Mouse (Mus musculus) intestine, postnatal 0 days (tissue): ENCODE measurements around the gene Plxdc2. TPM values are rescaled to one million over a fixed set of nuclear protein-coding genes. Genes with fewer than 3 reads are reported as not detected.

ENCODE experiments used
- ATAC-seq: fragments of 200-750 bp; cut with Nextera tagmentation; 2 replicates; pipeline ENCODE4 v1.8.0; 2017; ENCODE audit warnings: mild to moderate bottlenecking, moderate TSS enrichment, moderate library complexity
- H3K27ac ChIP-seq: fragments of 300-500 bp; sonication (generic); 2 replicates; pipeline ENCODE4 v1.5.1; 2014; ENCODE audit warnings: mild to moderate bottlenecking, low read depth, low read length, moderate library complexity
- H3K27me3 ChIP-seq: fragments of 300-500 bp; sonication (generic); replicated peaks from 2 replicates; pipeline ENCODE4 v1.6.1; 2014; ENCODE audit warnings: low read length, mixed read lengths; ENCODE audit not compliant: control insufficient read depth, insufficient read depth
- H3K36me3 ChIP-seq: fragments of 300-500 bp; sonication (generic); 2 replicates; pipeline ENCODE4 v1.6.1; 2014; ENCODE audit warnings: mild to moderate bottlenecking, moderate library complexity; ENCODE audit not compliant: control insufficient read depth, insufficient read depth
- H3K4me1 ChIP-seq: fragments of 300-500 bp; sonication (generic); replicated peaks from 2 replicates; pipeline ENCODE4 v1.6.1; 2014; ENCODE audit warnings: antibody characterized with exemption, low read length, mixed read lengths; ENCODE audit not compliant: control insufficient read depth, insufficient read depth
- H3K4me2 ChIP-seq: fragments of 300-500 bp; sonication (generic); replicated peaks from 2 replicates; pipeline ENCODE4 v1.6.1; 2014; ENCODE audit warnings: low read depth, mild to moderate bottlenecking, moderate library complexity
- H3K4me3 ChIP-seq: fragments of 300-500 bp; sonication (generic); 2 replicates; pipeline ENCODE4 v1.5.1; 2014; ENCODE audit warnings: low read depth, low read length
- H3K9ac ChIP-seq: fragments of 300-500 bp; sonication (generic); 2 replicates; pipeline ENCODE4 v1.6.1; 2014; ENCODE audit warnings: mild to moderate bottlenecking, low read depth, low read length
- H3K9me3 ChIP-seq: fragments of 300-500 bp; sonication (generic); 2 replicates; pipeline ENCODE4 v1.6.1; 2016; ENCODE audit warnings: mixed run types; ENCODE audit not compliant: control insufficient read depth
- CTCF ChIP-seq: sonication (generic); IDR thresholded peaks from 2 replicates; pipeline ENCODE4 v1.5.1; 2016; ENCODE audit warnings: low read depth, mild to moderate bottlenecking, control low read depth, antibody characterized with exemption, moderate library complexity
- WGBS: fragments of 180-500 bp; shearing (Covaris S2); extraction: QIAGEN DNeasy Blood & Tissue Kit; methylation state at CpG from one replicate; pipeline ENCODE4 v1.1.7; 2014; 5-methylcytosine and 5-hydroxymethylcytosine counted together
- polyA plus RNA-seq: library from polyadenylated mRNA; unstranded; fragments of >200 nt; fragmentation: Nextera tagmentation; extraction: Ambion mirVana; gene quantifications from 2 replicates; pipeline ENCODE4 v1.2.1, GENCODE M21; 2015

Plxdc2 gene
- polyA plus RNA-seq, 1 experiment from 2014 or later: 4.2 TPM

GRCm38 (mm10) chr2:16576566-16576965 is 220.5 kb downstream of the Plxdc2 start:
- H3K36me3 ChIP-seq: no peaks in the 10 kb centered on the region
- no peak overlapping the region for H3K4me3 ChIP-seq
- no peak overlapping the region for H3K27ac ChIP-seq
- no peak for TF ChIP-seq CTCF
- H3K9me3 ChIP-seq: no peaks in the 10 kb centered on the region
- no peak overlapping the region for H3K4me2 ChIP-seq
- no peak overlapping the region for H3K9ac ChIP-seq
- H3K4me1 ChIP-seq: no peaks in the 10 kb centered on the region
- H3K27me3 ChIP-seq: no peaks in the 10 kb centered on the region
- ATAC-seq: no peak

- 58% methylated on average over 1 of the region's 1 CpGs for WGBS
- TF ChIP-seq CTCF: no peak
These were observed 222.0 kb downstream of the Plxdc2 start for GRCm38 (mm10) chr2:16578153-16578552.

GRCm38 (mm10) chr2:16588546-16588945 is 232.4 kb downstream of the Plxdc2 start:
- Histone ChIP-seq H3K4me2 (no peak overlapping the region), H3K4me3 (no peak overlapping the region), H3K9me3 (no peaks in the 10 kb centered on the region), H3K27ac (no peak overlapping the region), H3K9ac (no peak overlapping the region), H3K4me1 (no peaks in the 10 kb centered on the region), H3K27me3 (no peaks in the 10 kb centered on the region), H3K36me3 (no peaks in the 10 kb centered on the region)
- ATAC-seq: no peak
- no peak for TF ChIP-seq CTCF

More at GRCm38 (mm10) chr2:16578153-16578552, 222.0 kb downstream of the Plxdc2 start:
- H3K4me1 ChIP-seq: no peaks in the 10 kb centered on the region
- H3K27me3 ChIP-seq: no peaks in the 10 kb centered on the region
- ATAC-seq: no peak
- no peak overlapping the region for H3K9ac ChIP-seq
- no peaks in the 10 kb centered on the region for H3K36me3 ChIP-seq
- no peaks in the 10 kb centered on the region for H3K9me3 ChIP-seq
- no peak overlapping the region for H3K4me3 ChIP-seq
- no peak overlapping the region for H3K27ac ChIP-seq
- no peak overlapping the region for H3K4me2 ChIP-seq

- Histone ChIP-seq H3K4me3 (no peak overlapping the region), H3K27me3 (no peaks in the 10 kb centered on the region), H3K27ac (no peak overlapping the region), H3K36me3 (no peaks in the 10 kb centered on the region), H3K4me2 (no peak overlapping the region), H3K9me3 (no peaks in the 10 kb centered on the region), H3K4me1 (no peaks in the 10 kb centered on the region), H3K9ac (no peak overlapping the region)
- 41% methylated on average over 1 of the region's 1 CpGs for WGBS
- ATAC-seq: no peak
- no peak for TF ChIP-seq CTCF
These were observed 239.3 kb downstream of the Plxdc2 start for GRCm38 (mm10) chr2:16595451-16595850.

- 49% methylated on average over 3 of the region's 3 CpGs for WGBS
- Histone ChIP-seq H3K27ac (no peak overlapping the region), H3K4me1 (no peaks in the 10 kb centered on the region), H3K36me3 (no peaks in the 10 kb centered on the region), H3K27me3 (no peaks in the 10 kb centered on the region), H3K9ac (no peak overlapping the region), H3K9me3 (no peaks in the 10 kb centered on the region), H3K4me3 (no peak overlapping the region), H3K4me2 (no peak overlapping the region)
- TF ChIP-seq CTCF: no peak
- ATAC-seq: no peak
These were observed 242.1 kb downstream of the Plxdc2 start for GRCm38 (mm10) chr2:16598231-16598630.

- Histone ChIP-seq H3K9me3 (no peaks in the 10 kb centered on the region), H3K4me3 (no peak overlapping the region), H3K27me3 (no peaks in the 10 kb centered on the region), H3K4me2 (no peak overlapping the region), H3K4me1 (no peaks in the 10 kb centered on the region), H3K9ac (no peak overlapping the region), H3K27ac (no peak overlapping the region), H3K36me3 (no peaks in the 10 kb centered on the region)
- whole genome bisulfite sequencing: 82% methylated on average over 3 of the region's 3 CpGs
- no peak for ATAC-seq
- TF ChIP-seq CTCF: no peak
These were observed 248.2 kb downstream of the Plxdc2 start for GRCm38 (mm10) chr2:16604291-16604690.
